Mouse (Mus musculus) kidney, embryonic 14.5 days (tissue): ENCODE measurements around the gene Sox2. TPM values are rescaled to one million over a fixed set of nuclear protein-coding genes. Genes with fewer than 3 reads are reported as not detected.

ENCODE experiments used
- ATAC-seq: fragments of 200-750 bp; cut with Nextera tagmentation; 2 replicates; pipeline ENCODE4 v1.8.0; 2017; ENCODE audit warnings: moderate number of reproducible peaks, mild to moderate bottlenecking, moderate TSS enrichment, moderate library complexity; ENCODE audit not compliant: low FRiP score, low TSS enrichment
- H3K27ac ChIP-seq: fragments of 300-500 bp; sonication (generic); 2 replicates; pipeline ENCODE4 v1.5.1; 2014; ENCODE audit warnings: low read depth, mild to moderate bottlenecking, low read length, moderate library complexity, mixed read lengths
- H3K27me3 ChIP-seq: fragments of 300-500 bp; sonication (generic); 2 replicates; pipeline ENCODE4 v1.6.1; 2014; ENCODE audit warnings: mild to moderate bottlenecking, low read length; ENCODE audit not compliant: control insufficient read depth, insufficient read depth
- H3K36me3 ChIP-seq: fragments of 300-500 bp; sonication (generic); 2 replicates; pipeline ENCODE4 v1.6.1; 2014; ENCODE audit warnings: low read length, mixed read lengths; ENCODE audit not compliant: control insufficient read depth, insufficient read depth
- H3K4me1 ChIP-seq: fragments of 300-500 bp; sonication (generic); 2 replicates; pipeline ENCODE4 v1.6.1; 2014; ENCODE audit warnings: low read length, mixed read lengths; ENCODE audit not compliant: control insufficient read depth, insufficient read depth
- H3K4me2 ChIP-seq: fragments of 300-500 bp; sonication (generic); replicated peaks from 2 replicates; pipeline ENCODE4 v1.6.1; 2014; ENCODE audit warnings: low read depth, mild to moderate bottlenecking, low read length
- H3K4me3 ChIP-seq: fragments of 300-500 bp; sonication (generic); 2 replicates; pipeline ENCODE4 v1.5.1; 2014; ENCODE audit warnings: mild to moderate bottlenecking, low read length
- H3K9ac ChIP-seq: fragments of 300-500 bp; sonication (generic); 2 replicates; pipeline ENCODE4 v1.6.1; 2014; ENCODE audit warnings: low read depth, mild to moderate bottlenecking, low read length, moderate library complexity
- H3K9me3 ChIP-seq: fragments of 300-500 bp; sonication (generic); 2 replicates; pipeline ENCODE4 v1.6.1; 2016; ENCODE audit warnings: low read length; ENCODE audit not compliant: control insufficient read depth
- WGBS: fragments of 180-500 bp; shearing (Covaris S2); extraction: QIAGEN DNeasy Blood & Tissue Kit; methylation state at CpG from one replicate; pipeline ENCODE4 v1.1.7; 2014; 5-methylcytosine and 5-hydroxymethylcytosine counted together
- polyA plus RNA-seq: library from polyadenylated mRNA; unstranded; fragments of >200 nt; fragmentation: Nextera tagmentation; extraction: Ambion mirVana; gene quantifications from 2 replicates; pipeline ENCODE4 v1.2.1, GENCODE M21; 2014

Gene Sox2
- polyA plus RNA-seq, 1 experiment from 2014 or later: not detected

- ATAC-seq: no peak
- no peak overlapping the region for H3K4me2 ChIP-seq
- H3K9ac ChIP-seq: no peak overlapping the region
- no peak overlapping the region for H3K27ac ChIP-seq
- no peaks in the 10 kb centered on the region for H3K4me1 ChIP-seq
- 69% methylated on average over 1 of the region's 1 CpGs for WGBS
- peaks cover 8% of the 10 kb centered on the region; the same call in 1 of the 2 replicates for H3K27me3 ChIP-seq
- H3K4me3 ChIP-seq: no peak overlapping the region
- no peaks in the 10 kb centered on the region for H3K9me3 ChIP-seq
- no peaks in the 10 kb centered on the region for H3K36me3 ChIP-seq
Observed at GRCm38 (mm10) chr3:34630736-34631135, 19.5 kb upstream of the Sox2 start.

- Histone ChIP-seq H3K27ac (no peak overlapping the region), H3K36me3 (no peaks in the 10 kb centered on the region), H3K9me3 (no peaks in the 10 kb centered on the region), H3K4me2 (no peak overlapping the region), H3K9ac (no peak overlapping the region), H3K4me3 (no peak overlapping the region), H3K4me1 (no peaks in the 10 kb centered on the region), H3K27me3 (peaks cover 58% of the 10 kb centered on the region)
- 54% methylated on average over 6 of the region's 6 CpGs for WGBS
- no peak for ATAC-seq
Observed at GRCm38 (mm10) chr3:34636958-34637357, 13.2 kb upstream of the Sox2 start.

- Histone ChIP-seq H3K36me3 (no peaks in the 10 kb centered on the region), H3K9ac (no peak overlapping the region), H3K27me3 (peaks cover 63% of the 10 kb centered on the region), H3K4me1 (no peaks in the 10 kb centered on the region), H3K4me2 (no peak overlapping the region), H3K9me3 (no peaks in the 10 kb centered on the region), H3K4me3 (no peak overlapping the region), H3K27ac (no peak overlapping the region)
- WGBS: 44% methylated on average over 5 of the region's 5 CpGs
- no peak for ATAC-seq
Observed at GRCm38 (mm10) chr3:34637481-34637880, 12.7 kb upstream of the Sox2 start.

GRCm38 (mm10) chr3:34637926-34638325 is 12.3 kb upstream of the Sox2 start:
- H3K36me3 ChIP-seq: no peaks in the 10 kb centered on the region
- no peak overlapping the region for H3K9ac ChIP-seq
- no peak for ATAC-seq
- no peak overlapping the region for H3K27ac ChIP-seq
- 39% methylated on average over 5 of the region's 5 CpGs for WGBS
- no peaks in the 10 kb centered on the region for H3K9me3 ChIP-seq
- no peak overlapping the region for H3K4me2 ChIP-seq
- H3K4me1 ChIP-seq: no peaks in the 10 kb centered on the region
- no peak overlapping the region for H3K4me3 ChIP-seq
- H3K27me3 ChIP-seq: peaks cover 68% of the 10 kb centered on the region

- ATAC-seq: no peak
- Histone ChIP-seq H3K9me3 (no peaks in the 10 kb centered on the region), H3K4me2 (no peak overlapping the region), H3K9ac (no peak overlapping the region), H3K27ac (no peak overlapping the region), H3K4me3 (no peak overlapping the region), H3K4me1 (no peaks in the 10 kb centered on the region), H3K36me3 (no peaks in the 10 kb centered on the region), H3K27me3 (peaks cover 72% of the 10 kb centered on the region)
- 8% methylated on average over 13 of the region's 13 CpGs for WGBS
Observed at GRCm38 (mm10) chr3:34638344-34638743, 11.9 kb upstream of the Sox2 start.

GRCm38 (mm10) chr3:34639031-34639872 is 11.0 kb upstream of the Sox2 start:
- H3K4me1 ChIP-seq: no peaks in the 10 kb centered on the region
- no peaks in the 10 kb centered on the region for H3K9me3 ChIP-seq
- H3K4me3 ChIP-seq: no peak overlapping the region
- no peak overlapping the region for H3K9ac ChIP-seq
- 4% methylated on average over 24 of the region's 24 CpGs for WGBS
- peaks cover 81% of the 10 kb centered on the region for H3K27me3 ChIP-seq
- H3K4me2 ChIP-seq: no peak overlapping the region
- H3K27ac ChIP-seq: no peak overlapping the region
- no peaks in the 10 kb centered on the region for H3K36me3 ChIP-seq
- peak; percentile 70 for ATAC-seq

- WGBS: 2% methylated on average over 10 of the region's 10 CpGs
- H3K4me3 ChIP-seq: no peak overlapping the region
- no peaks in the 10 kb centered on the region for H3K9me3 ChIP-seq
- H3K27me3 ChIP-seq: peaks cover 81% of the 10 kb centered on the region
- H3K27ac ChIP-seq: no peak overlapping the region
- no peak for ATAC-seq
- H3K4me1 ChIP-seq: no peaks in the 10 kb centered on the region
- no peak overlapping the region for H3K9ac ChIP-seq
- no peak overlapping the region for H3K4me2 ChIP-seq
- H3K36me3 ChIP-seq: no peaks in the 10 kb centered on the region
Observed at GRCm38 (mm10) chr3:34639873-34640270, 10.3 kb upstream of the Sox2 start.

GRCm38 (mm10) chr3:34640276-34640675 is 9.9 kb upstream of the Sox2 start:
- H3K36me3 ChIP-seq: no peaks in the 10 kb centered on the region
- no peak overlapping the region for H3K27ac ChIP-seq
- WGBS: 5% methylated on average over 8 of the region's 8 CpGs
- peaks cover 81% of the 10 kb centered on the region for H3K27me3 ChIP-seq
- no peak for ATAC-seq
- H3K9me3 ChIP-seq: no peaks in the 10 kb centered on the region
- no peaks in the 10 kb centered on the region for H3K4me1 ChIP-seq
- no peak overlapping the region for H3K4me2 ChIP-seq
- H3K4me3 ChIP-seq: no peak overlapping the region
- no peak overlapping the region for H3K9ac ChIP-seq

- Histone ChIP-seq H3K4me1 (no peaks in the 10 kb centered on the region), H3K27ac (no peak overlapping the region), H3K27me3 (peaks cover 88% of the 10 kb centered on the region), H3K9me3 (no peaks in the 10 kb centered on the region), H3K4me2 (no peak overlapping the region), H3K36me3 (no peaks in the 10 kb centered on the region), H3K9ac (no peak overlapping the region), H3K4me3 (no peak overlapping the region)
- 4% methylated on average over 33 of the region's 33 CpGs for WGBS
- no peak for ATAC-seq
Observed at GRCm38 (mm10) chr3:34640690-34641600, 9.3 kb upstream of the Sox2 start.
